Mouse (Mus musculus) cerebellum, adult 9-10 months (tissue): ENCODE data around the gene B4galt5.
"Not testable (repeated sequence)": the region's sequence is repeated elsewhere in the genome, so short reads cannot be mapped to it uniquely, and the experiment has no call there.

ENCODE experiments used
- DNase-seq: peaks from one replicate; pipeline ENCODE4 v3.0.0; 2022

The B4galt5 gene

DNA sequence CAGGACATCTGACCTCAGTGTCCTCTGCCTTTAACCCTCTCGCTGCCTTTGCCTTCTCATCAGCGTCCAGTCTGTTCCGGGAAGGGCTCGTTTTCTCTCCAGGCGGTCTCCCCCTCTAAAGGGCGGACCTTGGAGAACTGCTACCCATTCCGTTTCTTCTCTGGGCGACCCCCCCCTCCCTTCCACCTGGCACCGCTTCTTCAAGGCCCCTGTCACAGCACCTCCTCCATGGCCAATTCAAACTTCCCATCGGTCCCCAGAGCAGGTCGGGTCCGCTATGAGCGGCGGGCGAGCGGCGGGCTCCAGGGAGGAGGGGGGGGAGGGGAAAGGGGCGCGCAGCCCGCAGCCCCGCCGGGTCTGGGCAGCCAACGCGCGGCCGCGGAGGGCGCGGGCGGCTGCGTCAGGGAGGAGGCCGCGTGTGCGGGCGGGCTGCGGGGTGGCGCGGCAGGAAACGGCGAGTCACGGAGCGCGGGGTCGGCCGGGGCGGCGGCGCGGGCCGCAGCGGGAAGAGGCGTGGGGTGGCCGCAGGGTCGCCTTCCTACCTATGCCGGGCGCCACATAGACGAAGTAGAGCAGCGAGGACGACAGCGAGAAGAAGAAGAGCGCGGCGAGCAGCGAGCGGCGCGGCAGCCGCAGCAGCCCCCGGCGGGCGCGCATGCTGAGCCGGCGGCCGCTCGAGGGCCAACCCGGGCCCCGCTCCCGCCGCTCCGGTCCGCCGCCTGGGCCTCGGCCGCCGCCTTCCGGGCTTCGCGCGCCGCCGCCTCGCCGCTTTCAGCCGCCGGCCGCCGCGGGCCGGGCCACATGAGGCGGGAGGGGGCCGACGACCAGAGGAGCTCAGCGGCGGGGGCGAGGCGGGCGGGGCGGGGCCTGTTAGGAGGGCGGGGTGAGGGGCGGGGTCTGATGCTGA is at the start of gene B4galt5:
TSS of gene B4galt5 (minus strand) at position 808 of the 907 bp plus-strand sequence.
- DNase-seq = peak; percentile 68

DNA sequence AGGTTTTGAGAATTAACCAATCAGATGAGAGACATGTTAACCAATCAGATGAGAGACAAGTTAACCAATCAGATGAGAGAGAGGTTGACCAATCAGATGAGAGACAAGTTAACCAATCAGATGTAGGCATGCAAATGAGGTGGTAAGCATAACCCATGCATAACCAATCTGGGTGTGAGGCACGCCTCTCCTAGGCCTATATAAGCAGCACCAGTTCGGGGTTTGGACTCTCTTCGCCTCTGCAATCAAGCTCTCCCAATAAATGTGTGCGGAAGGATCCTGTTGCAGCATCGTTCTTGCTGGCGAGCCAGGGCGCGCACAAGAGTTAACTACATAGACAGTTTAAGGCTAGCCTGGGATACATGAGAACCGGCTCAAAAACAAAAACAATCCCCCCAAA is 47.4 kb upstream of the B4galt5 start:
- DNase-seq = not testable (repeated sequence)

DNA sequence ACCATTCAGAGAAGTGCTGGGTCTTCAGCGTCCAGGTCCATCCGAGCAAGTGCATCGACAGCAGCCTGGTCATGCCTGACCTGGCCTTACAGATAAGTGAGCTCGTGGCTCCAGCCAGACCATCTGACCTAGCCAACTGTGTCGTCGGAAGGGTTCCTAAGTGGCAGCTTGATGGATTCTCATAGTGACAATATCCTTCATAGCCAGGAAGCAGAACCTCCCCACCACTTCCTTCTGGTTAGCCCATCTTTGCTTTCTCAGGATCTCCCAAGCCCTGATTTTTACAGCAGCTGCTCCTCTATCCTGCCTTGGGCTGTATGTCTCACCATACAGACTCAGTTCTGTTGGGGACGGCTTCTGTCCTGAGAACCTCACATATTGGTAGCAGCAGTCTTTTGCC is 45.4 kb upstream of the B4galt5 start:
- DNase-seq = no peak

DNA sequence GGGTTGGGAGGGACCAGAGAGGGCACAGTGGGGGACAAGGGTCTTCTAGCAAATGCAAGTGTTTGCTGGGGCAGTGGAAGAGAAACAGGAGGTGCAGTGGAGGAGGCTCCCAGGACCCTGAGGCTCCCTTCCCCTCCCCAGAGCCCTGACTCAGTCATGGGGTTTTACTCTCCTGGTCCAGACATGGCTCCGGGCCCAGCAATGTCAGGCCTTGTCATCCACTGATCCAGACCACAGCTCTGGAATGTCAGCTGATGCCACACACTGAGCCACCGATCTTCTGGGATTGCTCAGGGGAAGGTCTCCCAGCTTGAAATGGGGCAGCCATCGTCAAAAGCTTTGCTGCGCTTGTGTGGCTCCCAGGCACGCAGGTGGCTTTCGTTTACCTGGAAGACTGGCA is 38.0 kb upstream of the B4galt5 start:
- DNase-seq = no peak

DNA sequence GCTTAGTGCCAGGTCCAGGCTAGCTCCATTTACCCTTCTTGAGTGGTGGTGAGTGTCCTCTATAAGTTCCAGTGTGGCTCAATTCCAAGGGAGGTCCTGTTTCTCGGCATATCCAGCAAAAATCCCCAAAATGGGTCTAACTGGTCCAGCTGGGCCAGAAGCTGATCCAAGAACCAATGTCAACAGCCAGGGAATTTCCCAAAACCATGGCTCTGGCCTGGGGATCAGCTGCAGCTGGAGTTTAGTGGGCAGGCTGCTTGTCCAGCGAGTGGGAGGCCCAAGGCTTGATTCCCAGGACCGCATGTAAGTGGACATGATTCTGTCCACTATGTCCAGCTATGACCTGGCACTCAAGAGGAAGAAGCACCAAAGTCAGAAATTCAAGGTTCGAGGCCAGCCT is 37.5 kb upstream of the B4galt5 start:
- DNase-seq = no peak

DNA sequence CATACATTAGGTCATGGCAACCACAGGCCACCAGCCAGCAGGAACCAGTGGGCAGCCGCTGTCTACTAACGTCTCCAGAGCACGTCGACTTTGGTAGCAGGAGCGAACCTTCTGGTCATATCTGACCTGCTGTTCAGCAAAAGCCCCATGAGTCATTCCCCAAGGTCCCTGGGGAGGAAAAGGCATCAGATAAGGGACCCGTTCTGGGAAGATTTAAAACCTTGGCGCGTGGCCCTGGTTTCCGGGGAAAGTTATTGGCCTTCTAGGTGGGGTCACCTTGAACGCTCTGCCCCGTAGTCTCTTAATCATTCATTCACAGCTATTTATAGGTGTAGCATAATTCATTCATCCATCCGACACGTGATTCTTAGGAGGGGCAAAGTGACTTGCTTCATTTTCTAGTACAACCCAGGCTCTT is 34.7 kb upstream of the B4galt5 start:
- no peak for DNase-seq

DNA sequence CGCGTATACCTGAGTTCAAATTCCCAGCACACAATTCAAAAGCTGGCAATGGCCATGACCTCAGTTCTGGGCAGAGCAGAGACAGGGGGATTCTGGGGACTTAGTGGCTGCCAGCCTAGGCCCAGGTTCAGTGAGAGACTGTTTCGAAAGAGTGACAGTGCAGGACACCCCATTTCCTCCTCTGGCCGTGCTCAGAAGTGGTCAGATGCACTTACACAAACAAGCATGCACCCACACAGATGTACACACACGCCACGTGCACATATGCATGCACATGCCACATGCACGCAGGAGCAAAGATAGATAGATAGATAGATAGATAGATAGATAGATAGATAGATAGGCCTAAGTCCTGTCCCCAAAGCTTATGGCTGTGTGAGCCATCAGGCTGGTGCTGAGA is 33.4 kb upstream of the B4galt5 start:
- no peak for DNase-seq

DNA sequence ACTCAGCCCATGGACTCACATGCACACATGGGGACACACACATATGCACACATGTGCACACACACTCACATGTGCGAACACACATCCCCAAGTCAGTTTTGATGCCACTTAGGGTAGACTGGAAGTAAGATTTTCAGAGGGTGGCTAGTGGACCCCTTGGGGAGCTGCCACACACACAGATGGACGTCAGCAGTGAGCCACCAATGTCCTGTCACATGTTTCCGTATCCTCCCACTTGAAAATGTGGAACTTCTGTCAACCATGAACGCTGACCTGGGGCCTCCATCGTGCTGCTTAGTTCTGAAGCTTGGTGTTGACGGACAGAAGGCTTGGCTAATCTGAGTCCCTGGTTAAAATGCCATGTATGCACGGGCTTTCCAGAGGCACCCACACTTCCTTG is 32.6 kb upstream of the B4galt5 start:
- DNase-seq = no peak

DNA sequence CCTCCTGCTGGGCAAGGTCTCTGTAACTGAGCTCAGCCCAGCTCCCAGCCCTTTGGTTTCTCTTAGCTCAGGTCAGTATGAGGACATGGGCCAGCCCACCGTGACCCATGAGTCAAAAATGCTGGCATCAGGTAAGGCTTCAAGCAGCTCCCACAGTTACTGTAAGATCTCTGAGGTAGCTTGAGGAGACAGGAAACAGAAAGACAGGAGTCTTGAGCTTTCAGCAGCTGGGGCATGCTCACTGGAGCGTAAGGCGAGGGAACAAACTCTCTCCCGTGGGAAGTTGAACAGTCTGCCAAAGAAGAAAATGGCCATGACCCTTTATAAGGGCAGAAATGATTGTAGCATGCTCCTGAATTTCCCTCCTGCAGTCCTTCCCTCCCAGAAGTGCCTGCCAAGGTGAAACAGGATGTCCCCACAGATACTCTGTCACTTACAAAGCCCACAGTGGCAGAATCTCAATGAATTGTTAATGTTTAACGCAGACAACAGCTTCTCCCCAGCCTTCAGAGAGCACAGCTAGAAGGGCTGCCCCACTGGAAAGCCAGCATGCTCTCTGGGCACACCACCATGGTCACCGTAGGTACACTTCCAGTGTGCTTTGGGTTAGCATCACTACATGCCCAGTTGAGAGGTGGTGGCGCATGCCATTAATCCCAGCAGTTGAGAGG is 31.8 kb upstream of the B4galt5 start:
- no peak for DNase-seq

DNA sequence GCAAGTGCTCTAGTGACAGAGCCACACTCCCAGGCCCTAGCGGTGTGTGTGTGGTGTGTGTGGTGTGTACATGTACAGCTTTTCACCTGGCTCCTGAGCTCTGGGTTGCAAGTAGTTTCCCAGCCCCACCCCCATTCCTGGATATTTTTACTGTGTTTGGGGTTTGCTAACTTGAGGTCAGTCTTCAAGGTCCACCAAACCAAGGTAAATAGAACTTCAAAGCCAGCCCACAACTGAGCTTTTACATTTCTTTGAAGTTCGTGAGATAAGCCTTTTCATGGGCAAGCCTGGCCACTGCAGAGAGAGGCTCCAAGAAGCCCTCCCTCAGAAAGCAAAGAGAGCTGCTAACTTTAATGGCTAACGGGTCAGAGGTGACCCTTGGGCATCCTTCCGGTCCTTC is 30.0 kb upstream of the B4galt5 start:
- DNase-seq = no peak

DNA sequence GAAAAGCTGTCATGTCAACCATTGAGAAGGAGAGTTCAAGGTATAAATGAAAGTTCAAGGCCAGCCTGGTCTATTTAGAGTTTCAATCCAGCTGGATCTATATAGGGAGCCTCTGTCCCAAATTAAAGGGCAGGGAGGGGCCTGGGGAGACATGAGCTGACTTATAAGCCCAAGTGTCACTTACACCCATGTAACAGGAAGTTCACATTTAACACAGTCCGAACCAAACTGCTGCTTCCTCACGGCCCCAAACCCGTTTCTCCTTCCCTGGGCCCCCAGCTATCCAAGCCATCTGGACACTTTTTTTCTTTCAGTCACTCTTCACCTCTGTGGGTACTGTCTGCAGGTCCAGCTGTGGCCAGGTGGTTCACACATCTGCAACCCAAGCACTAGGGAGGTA is 28.7 kb upstream of the B4galt5 start:
- no peak for DNase-seq

DNA sequence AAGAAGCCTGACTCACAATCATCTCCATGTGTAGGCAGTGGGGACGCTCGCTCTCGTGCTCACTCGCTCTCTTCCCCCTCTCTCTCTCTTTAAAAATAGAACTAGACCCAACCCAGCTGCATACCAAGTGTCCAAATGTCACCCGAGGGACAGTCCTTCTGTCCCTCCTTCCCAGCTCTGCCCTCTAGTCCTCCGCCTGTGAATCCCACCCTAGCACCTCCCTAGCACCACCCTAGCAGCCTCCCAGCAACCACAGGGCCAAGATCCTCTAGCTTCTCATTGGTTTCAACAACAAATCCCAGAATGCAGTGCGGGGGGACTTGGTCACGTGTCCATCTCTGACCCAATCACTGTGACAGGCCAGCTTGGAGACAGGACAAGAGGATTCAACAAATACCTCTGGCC is 27.2 kb upstream of the B4galt5 start:
- DNase-seq = no peak

DNA sequence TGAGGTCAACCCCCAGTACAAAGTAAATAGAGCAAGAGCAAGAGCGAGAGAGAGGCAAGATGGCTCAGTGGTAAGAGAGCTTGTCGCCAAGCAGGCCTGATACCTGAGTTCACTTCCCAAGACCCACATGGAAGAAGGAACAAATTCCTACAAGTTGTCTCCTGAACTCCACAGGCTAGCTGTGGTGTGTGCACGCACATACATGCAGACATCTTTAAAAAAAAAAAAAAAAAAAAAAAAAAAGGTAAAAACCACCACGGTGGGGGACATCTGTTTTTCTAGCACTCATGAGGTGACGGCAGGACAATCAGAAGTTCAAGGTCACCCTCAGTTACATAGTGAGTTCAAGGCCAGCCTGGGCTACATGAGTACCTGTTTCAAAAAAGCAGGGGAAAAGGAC is 26.7 kb upstream of the B4galt5 start:
- DNase-seq = no peak

DNA sequence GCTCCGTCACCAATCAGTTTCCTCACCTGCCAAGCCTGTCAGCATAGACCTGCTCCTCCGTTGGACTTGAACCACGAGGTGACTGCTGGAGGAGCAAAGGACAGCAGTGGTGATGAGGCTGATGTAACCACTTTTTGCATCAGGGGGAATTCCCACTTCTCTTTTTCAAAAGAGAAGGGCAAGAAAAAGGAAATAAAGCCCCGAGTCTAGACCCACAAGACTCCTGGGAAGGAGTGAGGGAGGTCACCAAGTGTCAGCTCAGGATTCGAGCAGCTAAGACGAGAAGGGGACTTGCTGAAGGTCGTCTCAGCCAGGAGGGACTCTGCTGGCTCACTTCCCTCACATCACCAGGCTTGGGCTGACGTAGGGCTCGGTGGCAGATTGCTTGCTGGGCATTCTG is 26.2 kb upstream of the B4galt5 start:
- DNase-seq = no peak

DNA sequence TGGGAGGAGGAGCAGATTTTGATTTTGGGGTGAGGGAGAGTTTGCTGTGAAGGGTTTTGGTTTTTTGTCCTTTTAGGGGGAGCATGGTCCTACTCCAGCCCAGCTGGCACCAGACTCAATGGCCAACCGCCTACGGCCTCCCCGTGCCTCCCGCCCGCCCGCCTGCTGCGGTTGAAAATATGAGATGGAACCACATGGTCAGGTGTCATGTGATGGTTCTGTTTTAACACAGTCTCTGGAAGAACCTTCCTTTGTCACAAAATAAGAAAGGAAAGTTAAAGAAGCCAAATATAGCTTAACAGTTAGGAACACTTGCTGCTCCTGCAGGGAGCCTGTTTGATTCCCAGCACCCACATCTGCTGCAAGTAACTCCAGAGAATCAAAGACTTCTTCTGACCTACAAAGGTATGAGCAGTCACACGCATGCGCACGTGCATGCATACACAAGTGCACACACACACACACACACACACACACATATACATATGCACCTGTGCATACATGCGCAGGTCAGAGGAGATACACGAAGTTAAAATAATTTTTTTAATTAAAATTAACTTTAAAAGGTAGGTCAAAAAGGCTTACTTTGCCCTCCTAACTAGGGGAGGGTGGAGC is 25.3 kb upstream of the B4galt5 start:
- DNase-seq = peak; percentile 40

DNA sequence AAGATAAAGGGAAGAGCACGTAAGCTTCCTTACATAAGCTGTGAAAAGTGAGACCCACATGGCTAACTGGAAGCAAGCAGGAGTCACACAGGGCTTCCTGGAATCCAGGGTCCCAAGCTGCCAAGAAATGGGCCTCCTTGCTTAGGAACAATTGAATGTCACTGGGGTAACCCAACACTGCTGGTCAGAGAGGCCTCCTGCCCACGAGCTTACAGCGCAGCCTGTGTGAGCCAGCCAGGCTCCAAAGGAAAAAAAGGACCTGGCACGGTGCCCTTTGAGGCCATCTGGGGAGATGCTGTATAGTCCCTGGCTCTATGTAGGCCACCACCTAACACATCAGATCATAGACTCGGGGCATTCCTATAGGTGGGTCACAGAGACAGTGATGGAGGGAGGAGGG is 24.3 kb upstream of the B4galt5 start:
- peak; percentile 96 for DNase-seq

DNA sequence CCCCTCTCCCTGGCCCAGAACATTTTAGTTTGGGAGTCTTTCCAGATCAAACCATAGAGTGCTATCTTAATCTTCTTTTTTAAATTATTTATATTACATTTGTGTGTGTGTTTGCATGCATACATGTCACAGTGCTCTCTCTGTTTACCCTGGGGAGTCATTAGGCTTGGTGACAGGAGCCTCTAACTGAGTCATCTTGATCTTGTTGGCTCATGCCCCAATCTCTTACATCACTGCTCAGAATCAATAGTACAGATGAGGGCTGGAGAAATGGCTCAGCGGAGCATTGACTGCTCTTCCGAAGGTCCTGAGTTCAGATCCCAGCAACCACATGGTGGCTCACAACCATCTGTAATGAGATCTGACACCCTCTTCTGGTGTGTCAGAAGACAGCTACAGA is 22.5 kb upstream of the B4galt5 start:
- peak; percentile 27 for DNase-seq

DNA sequence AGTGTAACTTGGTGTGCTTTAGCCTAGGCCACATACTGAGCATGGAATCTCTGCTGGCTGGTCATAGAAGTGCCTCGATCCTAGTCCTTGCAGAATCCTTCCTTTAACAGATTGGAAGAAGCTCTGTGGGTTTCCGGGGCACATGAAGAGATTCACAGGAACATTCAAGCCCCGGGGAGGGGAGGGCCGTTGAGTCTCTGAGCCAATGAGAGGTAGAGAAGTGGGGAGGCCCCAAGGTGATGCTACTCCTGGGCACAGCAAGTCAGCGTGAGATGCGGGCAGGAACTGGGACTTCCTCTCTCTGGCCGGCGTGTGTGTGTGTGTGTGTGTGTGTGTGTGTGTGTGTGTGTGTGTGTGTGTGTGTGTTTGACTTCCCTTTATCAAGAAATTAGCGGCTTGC is 19.3 kb upstream of the B4galt5 start:
- no peak for DNase-seq

DNA sequence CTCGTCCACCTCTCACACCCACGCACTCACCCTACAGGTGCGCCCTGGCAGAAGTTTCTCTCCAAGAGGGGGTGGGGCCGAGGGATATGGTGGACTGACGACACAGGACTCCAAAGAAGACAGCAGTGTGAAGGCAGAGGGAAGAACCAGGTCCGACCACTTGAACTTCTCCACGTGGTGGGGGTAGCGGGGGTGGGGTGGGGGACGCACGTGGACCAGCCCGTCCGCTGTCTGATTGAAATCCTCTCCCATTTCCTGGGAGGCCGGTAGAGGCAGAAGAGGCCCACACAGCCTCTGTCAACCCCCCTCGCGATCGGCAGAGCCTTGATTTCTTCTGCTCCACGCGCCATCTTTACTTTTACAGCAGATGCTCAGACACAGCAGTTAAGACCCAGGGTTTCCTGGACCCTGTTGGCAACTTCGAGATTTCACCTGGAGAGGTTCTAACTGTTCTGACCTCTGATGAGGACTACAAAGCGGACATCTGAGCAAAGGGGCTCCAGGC is 18.8 kb upstream of the B4galt5 start:
- DNase-seq = no peak

DNA sequence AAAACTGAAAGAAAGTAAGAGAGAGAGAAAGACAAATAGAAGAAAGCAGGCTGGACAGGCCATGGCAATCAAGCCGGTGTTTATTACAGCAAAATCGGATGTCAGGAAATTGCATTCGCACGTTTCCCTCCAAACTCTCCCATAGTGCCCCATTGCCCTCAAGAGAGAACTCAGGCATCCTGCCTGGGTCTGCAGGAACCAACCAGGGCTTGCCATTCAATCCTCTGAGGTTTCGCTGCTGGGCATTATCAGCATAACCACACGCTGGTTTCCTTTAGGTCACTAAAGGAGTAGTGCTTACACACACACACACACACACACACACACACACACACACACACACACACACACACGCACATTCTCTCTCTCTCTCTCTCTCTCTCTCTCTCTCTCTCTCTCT is 18.3 kb upstream of the B4galt5 start:
- DNase-seq = no peak

DNA sequence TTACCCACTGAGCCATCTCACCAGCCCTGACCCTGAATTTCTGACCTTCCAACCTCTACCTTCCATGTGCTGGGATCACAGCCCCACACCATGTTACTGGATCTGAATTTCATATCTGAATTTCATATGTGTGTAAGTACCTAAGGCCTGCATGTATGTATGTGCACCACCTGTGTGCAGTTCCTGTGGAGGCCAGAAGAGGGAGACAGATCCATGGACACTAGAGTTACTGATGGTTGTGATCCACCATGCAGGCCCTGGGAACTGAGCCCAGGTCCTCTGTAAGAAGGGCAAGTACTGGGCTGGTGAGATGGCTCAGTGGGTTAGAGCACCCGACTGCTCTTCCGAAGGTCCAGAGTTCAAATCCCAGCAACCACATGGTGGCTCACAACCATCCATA is 16.1 kb upstream of the B4galt5 start:
- DNase-seq = no peak

DNA sequence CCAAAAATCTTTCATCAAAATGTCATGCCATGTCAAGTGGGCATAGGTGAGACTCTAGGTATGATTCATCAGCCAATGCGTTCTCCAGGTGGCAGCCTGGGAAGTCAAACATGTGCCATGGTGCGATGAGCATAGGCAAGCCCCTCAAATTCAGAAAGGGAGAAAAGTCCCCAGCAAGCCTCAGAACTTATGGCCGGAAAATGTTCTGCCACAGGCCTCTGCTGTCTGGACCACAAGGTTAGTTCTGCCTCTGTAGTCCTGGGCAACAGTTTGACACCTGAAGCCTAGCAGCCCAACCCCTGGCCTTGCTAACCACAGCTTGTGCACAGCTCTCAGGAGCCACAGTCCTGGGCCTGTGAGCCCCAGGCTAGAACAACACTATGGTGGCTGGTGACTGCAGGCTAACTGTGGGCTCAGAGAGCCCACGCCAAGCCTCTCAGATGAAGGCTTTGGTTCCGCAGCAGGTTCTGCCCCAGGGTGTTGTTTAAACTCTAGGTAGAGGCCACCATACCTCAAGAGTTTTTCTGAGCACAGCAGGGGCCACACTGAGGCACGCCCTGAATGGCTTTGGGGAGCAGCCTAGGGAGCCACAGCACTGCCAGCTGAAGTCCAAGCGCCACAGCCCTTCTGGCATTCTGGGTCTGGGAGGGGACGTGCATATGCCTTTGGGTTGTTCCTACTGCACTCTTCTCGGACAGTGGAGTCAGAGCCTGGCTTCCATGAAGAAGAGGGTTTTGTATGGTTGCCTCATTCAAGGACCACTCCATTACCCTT is 14.5 kb upstream of the B4galt5 start:
- no peak for DNase-seq

DNA sequence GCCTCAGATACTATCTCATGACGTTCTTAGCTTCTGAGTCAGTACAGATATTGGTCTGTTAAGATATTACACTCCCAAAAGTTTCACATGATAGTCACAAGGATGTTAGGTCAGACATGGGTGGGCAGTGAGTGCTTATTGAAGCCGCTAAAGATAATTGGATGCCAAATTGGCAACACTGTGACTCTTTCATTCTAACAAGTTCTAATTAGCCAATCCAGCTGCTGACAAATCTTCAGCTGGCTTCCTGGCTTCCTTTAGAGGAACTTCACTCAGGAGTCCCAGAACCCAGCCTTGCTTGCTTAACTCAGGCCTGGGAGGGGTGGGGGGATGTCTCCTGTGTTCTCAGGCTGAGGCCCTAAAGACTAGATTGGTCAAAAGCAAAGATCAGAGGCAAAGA is 9.5 kb upstream of the B4galt5 start:
- no peak for DNase-seq
